Mouse (Mus musculus) gastrocnemius, postnatal 10 days (tissue): ENCODE results near the gene Ttc28. TPM values are rescaled to one million over a fixed set of nuclear protein-coding genes. Genes with fewer than 3 reads are reported as not detected.

Source experiments
- DNase-seq: peaks from one replicate; pipeline ENCODE4 v3.0.0; 2021; ENCODE audit warnings: mixed read lengths
- total RNA-seq, 2 experiments: library from RNA; stranded (reverse); gene quantifications; 2 replicates each; pipeline ENCODE4 v1.2.3; 2021

The Ttc28 gene
- total RNA-seq, 2 experiments from 2014 or later = 24.5 to 25.2 TPM

DNA sequence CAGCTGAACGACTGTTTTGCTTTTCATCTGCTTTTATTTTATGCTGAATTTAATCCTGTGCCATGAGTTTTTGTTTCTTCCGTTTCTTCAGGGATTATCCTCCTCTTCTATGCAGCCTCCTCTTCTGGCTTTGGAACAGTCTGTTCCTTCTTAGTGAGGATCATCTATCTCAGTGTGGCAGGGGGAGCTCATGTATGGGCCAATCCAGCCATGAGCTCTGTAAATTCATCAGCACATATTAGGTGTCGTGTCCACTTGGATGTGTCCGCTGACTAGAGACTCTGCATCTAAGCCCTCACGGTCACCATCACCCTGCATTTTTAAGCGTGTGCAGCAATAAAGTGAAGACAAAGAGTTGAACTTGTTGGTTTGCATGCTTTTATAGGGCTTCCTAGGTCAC is 128.8 kb downstream of the Ttc28 start:
- no peak for DNase-seq

DNA sequence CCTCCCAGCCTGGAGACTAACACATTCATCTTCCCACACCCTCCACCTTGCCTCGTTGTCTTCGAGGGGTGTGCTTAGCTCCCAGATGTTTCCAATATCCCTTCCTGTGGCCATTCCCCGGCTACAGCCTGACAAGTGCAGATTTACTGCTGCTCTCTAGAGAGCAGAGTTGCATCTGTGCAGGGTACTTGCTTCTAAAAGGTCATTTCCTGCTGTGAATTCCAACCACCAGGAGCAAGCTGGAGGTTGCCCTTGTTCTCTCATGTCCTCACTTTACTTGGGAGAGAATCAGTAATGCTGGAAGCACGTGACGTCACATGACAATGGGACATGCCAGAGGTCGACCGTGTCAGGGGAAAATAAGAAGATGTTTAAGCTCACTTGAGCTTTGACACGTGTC is 131.7 kb downstream of the Ttc28 start:
- no peak for DNase-seq

DNA sequence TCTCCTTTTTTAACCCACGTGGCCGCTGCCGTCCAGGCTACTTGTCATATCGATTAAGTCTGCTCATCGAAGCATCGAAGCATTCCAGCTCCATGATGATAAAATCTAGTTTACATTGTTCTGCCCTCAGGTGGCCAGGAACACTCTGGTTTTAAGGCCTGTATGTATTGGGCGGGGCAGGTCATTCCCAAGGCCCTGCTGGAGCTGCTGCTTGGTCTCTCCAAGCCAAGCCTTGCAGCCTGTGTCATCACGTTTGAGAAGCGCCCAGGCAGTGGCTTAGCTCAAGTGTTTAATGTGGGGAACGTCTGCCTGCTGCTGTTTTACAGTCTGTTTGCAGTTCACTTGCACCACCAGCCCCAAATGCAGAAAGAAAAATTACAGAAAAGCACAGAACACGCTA is 132.5 kb downstream of the Ttc28 start:
- no peak for DNase-seq

DNA sequence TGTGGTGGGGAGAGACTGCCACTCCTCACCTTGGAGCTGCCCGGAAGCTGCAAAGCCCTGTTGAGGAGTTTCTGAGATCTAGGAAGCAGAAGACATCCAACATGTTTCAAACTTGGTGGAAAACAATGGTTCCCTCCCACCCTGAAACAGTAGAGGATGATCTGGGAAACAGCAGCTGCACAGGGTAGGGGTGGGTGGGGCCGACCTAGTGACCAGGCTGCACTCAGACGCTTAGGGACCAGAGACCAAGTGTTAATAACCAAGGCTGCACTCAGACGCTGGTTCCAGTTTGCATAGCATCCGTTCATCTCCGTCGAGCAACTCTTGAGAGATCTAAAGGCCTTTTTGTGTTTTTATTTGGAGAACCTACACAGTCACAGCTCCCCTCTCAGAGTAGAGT is 133.0 kb downstream of the Ttc28 start:
- no peak for DNase-seq

DNA sequence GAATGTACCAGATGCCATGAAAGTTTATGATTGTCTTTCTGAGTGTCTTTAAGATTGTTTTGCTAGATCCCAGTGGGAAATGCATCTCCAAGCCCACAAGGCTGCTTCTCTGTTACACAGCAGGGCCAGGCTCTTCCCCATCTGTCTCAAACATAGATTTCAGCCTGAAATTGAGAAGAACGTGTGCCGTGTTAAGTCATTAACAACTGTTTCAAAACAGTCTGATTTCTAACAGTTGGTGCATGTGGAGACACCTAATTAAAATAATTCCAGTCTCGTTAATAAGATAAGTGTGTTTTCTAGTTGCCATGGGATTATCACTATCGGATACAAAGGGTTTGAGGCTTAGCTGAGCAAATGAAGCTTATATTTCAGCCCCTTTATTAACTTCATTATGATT is 135.4 kb downstream of the Ttc28 start:
- DNase-seq = no peak

DNA sequence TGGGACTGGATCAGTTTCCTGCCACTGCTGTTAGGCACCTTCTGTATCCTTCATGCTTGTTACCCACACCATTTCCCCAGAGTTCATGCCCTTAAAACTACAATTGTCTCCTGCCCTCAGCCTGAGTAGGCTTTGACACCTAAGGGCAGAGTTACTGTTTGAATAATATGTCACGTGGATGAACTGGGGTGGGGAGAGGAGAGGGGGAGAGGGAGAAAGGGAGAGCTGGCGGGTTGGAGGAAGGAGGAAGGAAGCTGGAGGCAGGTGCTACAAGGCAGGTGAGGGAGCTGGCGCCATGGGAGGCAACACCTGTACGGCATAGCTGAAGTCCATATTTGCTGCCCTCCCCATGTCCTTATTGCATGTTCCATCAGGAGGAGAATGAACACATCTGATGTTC is 137.7 kb downstream of the Ttc28 start:
- DNase-seq = no peak

DNA sequence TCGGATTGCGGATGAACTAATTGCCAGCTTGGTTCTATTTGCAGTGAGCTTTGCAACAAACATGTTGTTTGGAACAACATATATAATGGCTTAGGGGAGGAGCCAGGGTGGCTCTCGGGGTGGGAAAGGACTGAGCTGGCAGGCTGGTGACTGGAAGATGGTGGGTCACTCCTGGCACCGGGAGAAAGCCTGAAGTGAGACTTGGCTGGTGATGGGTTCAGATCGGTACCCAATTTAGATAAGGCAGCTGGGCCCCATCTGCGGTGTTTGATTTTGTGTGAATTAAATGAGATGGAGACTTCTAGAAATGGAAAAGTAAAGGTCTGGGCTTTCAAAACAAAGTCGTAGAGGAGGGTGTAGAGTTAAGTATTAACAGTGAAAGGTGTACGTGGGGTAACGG is 142.7 kb downstream of the Ttc28 start:
- no peak for DNase-seq

DNA sequence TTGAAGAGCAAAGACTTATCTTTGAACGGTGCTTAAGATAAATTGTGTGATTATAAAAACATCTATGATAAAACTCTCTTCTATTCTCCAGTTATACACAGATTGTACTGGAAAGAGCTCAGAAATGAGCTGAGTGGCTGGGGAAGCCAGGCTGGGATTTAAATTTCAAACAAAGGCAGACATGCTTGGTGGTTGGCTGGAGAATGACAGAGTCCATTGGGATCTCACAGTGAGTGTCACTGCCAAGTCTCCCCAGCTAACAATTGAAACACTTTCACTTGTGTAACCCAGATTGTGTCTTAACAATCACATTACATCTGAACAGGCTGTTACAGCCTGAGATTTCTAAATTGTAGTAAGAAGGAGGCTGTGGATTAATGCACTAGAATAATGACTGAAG is 143.3 kb downstream of the Ttc28 start:
- no peak for DNase-seq

DNA sequence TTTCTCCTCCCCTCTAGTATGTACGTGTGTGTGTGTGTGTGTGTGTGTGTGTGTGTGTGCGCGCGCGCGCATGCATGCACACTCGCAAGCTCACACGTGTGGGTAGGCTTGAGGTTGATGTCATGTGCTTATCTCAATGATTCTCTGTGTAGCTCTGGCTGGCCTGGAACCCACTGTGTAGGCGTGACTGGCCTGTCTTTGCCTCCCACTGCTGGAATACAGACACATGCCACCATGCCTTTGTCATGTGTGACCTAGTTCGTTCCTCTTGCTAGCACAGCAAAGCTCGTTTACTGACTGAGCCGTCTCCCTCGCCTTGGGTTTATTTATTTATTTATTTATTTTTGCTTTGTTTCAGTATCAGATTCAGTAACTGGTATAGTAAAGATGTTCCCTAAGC is 145.0 kb downstream of the Ttc28 start:
- DNase-seq = no peak

DNA sequence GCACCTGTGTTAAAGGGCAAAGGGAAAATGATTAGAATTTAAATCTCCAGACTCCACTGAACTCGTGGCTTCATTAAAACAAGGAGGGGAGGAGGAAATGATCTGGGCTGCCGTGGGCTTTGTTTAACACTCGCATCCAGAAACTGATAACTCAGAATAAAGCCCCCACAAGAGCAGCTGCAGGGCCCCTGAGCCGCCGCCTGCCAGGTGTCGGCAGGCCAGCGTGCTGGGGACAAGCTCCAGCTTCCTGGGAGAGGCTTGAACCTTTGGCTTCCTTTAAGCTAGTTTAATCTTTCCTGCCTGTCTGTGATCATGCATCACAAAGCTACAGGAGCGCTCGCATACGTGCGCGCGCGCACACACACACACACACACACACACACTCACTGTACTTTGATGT is 145.9 kb downstream of the Ttc28 start:
- DNase-seq = no peak

DNA sequence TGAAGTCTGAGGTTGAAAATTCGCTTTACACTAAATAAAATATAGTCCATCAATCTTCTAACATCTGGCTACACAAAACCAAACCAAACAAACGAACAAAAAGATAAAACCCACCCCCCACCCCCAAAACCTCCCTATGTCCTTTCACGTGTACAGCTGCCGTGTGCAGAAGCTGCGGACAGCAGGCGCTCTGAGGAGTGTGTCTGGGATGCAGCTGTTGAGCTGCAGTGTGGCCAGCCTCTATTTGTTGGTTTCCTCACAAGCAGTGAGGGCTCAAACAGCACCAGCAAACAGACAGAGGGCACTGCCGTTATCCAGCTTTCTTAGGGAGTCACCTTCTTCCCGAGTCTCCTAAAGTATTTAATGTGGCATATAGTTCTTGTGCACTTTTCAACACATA is 146.6 kb downstream of the Ttc28 start:
- no peak for DNase-seq

DNA sequence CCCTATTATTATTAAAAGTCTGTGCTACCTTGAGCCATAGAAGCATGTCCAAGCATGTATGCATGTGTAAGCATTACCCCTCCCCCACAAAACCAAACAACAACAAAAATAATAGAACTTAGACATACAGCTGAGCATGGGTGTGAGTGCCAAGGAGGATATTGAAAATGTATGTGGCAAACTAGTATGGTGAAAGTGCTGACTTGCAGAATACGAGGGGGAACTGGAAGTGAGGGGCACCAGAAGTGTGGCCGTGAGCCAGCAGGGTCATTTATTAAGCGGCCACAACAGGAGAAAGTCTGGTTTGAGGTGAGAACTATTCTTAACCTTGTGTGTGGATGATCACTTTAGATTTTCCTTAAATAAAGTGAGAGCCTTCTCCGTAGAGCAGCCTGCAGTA is 148.7 kb downstream of the Ttc28 start:
- DNase-seq = no peak

DNA sequence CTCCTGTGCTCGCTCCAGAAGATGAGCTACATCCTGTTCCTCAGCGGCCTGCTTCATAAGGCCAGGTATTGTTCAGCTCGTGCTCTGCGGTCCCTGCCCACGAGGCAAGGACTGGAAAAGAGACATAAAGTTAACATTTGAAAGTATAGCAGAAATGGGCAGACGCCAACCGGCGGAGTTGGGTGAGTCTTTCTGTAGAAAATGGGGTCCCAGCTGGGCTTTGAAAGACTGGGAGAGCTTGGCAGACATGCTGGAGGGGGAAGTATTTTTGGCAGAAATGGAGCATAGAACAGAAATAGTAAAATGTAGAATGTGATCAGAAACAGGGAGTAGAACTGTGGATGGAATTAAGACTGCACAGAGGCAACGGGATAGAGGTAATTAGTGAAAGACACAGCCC is 149.3 kb downstream of the Ttc28 start:
- no peak for DNase-seq

DNA sequence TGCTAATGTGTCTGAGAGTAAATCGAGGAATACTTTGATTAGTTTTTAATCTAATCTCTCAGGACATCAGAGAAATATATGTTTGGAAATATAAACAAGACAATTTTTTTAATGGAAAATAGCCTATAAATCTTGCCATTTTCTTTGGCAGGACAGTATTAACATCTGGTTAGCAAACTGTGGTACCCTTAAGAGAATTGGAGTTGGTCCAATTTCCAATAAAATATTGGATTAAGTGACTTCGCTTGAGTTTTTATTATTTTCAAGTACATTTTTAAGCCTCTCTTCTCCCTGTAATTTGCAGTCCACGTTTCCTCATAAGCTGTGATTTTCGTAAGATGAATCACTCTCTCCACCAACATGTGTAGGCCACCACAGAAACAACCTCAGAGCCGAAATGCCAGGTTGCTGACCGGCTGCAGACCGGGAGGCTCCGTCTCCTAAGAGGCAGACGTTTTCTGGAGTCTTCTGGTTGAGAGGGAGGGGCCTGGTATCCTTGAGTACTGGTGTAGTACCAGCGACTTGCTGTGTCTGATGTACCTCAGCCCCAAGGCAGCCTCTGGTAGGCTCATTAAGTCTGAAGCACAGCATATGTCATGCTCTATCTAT is 153.2 kb downstream of the Ttc28 start:
- no peak for DNase-seq

DNA sequence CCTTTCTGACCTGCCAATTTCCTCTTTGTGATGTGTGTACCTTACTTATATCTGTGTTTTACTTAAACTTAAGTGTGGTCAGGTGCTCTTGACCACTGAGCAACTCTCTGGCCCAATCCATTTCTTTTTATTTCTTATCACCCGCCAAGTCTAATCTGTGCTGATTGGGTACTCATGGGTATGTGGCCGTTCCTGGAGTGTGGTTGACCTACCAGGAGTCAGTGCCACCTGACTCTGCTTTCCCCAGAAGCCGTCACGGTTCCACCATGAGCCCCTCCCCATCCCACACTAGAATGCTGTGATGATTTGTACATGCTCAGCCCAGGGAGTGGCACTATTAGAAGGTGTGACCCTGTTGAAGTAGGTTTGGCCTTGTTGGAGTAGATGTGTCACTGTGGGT is 153.9 kb downstream of the Ttc28 start:
- no peak for DNase-seq

DNA sequence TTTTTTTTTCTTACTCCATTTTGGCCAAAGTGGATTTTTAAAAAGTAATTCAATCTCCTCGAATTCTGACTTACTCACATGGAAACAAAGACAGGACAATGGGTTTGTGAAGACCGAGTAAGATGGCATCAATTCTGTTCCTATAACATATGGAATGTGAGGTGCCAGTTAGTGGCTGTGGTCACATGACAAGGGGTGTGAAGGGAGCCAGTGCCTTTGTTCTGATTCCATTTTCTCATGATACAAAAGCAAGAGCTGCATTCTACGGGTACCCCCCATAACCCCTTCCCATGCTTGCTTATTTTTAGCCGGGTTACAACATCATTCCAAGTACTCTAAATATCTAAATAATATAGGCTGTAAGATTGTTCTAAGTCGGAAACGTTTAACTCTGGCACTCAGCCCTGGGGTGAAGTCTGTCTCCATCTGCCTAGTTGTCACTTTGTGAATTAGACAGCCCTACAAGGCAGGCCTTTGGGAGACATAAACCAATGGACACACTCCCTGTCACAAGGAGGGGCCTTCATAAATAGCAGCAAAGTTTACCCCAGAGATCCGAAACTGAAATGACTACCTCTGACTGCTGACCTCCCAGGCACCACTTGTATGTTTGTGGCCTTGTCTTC is 157.6 kb downstream of the Ttc28 start:
- DNase-seq = no peak

DNA sequence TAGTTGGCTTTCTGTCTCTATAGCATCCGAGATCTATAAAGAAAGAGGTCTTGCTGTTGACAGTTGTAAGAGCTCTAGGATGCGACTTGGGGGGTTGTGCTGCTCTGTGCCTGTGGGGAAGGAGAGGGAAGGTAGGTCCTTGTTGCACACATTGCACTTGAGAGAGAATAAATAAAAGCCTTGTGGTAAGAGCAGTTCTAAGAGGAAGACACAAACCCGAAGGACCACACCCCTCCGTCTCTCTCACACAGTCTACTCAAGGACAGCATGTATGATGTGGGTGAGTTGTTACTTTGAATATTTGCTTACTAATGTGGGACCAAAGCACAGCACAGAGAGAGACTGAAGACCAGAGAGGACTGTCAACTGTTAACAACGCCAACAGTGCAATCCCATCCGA is 160.2 kb downstream of the Ttc28 start:
- no peak for DNase-seq

DNA sequence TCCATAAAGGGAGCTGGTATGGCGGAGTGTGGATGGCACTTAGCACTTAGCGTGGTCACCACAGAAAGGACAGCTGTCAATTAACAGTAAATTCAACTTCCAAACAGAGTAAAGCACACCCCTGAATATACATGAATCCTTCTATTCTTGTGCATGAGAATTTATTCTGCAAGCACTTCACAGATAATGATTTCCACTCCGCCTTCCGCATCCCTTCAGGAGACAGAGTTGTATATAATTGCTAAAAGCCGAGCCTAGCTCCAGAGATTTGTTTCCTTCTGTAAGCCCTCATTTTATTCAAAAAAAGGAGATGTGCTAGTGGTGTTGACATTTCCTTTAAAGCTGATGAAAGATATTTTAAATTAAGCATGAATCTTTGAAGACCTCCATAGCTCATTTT is 162.3 kb downstream of the Ttc28 start:
- DNase-seq = no peak

DNA sequence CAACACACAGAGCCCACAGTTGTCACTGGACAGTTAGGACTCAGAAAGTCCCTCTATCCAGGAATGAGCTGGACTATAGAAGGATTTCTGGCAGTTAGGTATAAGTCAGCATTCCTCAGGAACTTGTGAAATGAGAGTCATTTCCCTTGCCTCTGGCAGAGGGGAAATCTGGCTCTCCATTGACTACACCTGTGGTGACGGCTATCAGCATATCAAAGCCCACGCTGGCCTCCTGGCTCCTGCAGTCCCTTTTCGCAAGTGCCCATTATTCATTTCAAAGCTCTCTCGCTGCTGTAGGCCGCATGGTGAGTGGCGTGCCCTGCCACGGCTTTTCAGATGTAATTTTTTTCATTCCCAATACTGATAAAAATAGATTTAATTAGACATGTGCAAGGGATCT is 164.6 kb downstream of the Ttc28 start:
- no peak for DNase-seq

DNA sequence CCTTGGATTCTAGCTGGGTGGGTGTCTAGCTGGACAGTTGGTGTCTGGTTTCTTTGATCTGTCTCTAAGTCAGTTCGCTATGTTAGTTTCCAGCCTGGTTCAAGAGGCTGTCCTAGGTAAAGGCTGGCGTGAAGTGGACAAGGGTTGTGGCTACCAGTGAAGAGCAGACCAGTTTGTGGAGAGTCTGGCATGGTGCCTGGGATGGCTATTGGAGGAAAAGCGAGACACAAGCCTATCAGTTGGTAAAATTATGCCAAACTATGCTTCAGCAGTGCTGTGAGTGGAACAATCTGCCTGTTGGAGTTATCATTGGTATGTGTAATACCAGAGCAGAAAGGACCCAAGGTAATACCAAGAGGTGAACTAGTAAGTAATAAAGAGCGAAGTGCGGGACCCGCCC is 166.8 kb downstream of the Ttc28 start:
- DNase-seq = no peak

DNA sequence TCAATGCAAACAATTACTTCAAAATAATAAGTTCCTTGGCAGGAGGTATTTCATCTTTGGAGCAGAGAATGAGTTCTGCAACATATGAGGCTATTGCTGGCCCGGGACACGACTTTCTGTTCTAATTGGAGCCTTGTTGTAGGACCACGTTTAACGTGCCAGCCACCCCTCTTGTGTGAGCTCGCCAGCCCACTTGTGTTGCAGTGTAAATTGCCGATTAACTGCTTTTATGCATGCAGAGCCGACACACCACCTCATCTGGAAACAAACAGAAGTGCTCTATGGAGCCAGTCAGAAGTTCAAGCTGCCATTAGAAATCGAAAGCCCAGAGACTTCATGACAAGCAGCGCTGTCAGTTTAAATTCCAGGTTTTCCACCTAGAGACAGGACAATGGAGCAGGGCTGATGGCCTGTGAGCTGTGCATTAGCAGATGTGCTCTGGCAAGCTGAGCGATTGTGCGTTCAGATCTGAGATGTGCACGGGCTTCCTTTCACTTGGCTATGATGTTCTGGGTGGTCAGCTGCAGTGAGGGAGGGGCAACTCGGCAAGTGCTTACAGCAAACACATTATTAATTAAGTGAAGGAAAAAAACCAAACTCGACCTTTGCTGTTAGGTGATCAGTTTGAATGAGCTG is 167.4 kb downstream of the Ttc28 start:
- no peak for DNase-seq

DNA sequence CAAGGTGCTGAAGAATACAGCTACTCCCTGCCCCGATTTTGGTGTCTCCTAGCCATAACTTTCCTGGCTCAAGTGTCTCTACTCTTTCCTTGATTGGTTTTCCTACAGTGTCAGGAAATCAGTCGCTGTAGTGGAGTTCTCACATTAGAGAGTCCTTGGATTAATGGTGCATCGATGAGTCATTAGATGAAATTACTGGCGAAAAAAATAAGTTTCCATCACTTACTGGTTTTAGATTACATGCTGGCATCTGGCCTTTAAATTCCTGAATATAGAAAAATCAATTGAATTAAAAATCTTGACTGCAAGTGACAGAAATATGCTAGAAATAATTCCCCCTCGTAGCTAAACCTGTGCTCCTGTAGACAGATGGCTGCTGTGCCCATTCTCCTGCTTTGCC is 168.4 kb downstream of the Ttc28 start:
- DNase-seq = no peak

DNA sequence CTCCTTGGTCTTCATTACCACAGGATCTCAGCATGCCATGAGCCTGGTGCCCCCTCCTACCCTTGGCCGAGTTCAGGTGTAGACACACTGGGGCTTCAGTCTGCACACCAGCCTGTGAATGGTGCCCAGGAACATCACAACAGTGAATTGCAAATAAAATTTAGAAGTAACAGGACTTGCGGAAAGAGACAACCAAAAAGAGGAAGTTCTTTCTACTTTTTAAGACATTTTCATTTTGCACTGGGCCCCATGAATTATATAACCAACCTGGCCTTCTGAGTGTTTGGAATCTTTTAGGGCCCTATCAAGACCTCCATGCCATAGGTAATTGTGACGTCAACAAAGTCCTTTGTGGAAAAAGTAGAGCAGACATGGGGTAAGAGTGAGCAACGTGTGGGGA is 170.0 kb downstream of the Ttc28 start:
- DNase-seq = no peak

DNA sequence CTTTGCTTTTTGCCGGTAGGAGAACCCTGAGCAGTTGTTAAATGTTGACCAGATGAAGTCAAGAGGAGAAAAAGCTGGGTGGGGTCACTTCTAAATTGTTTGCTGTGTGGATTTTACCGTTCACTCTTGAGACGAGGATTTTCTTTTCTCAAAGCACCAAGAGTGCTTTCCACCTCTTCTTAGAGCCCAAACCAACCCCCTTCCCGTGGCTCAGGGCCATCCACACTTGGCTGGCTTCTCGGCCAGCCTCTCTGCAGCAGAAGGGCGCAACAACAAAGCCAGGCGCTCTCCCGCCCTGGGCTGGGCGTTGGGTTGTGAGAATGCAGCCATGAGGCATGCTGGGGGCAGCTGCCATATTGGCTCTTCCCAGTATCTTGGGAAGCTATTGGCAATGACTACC is 170.5 kb downstream of the Ttc28 start:
- DNase-seq = no peak
